Mouse (Mus musculus): ENCODE measurements around the gene Sema3d. TPM values are rescaled to one million over a fixed set of nuclear protein-coding genes. Genes with fewer than 3 reads are reported as not detected.

Gene Sema3d
- polyA plus RNA-seq, 1 experiment, result 2.3 TPM

GRCm38 (mm10) chr5:12634227-12634980 lies 251.2 kb downstream of the Sema3d start:
- no peak for TF ChIP-seq USF1 (IDR thresholded peaks at IDR 0.05; ENCODE audit: low read depth)
- no peak for TF ChIP-seq MYOD1 (IDR thresholded peaks at IDR 0.05; ENCODE audit: control insufficient read depth, insufficient read length, low read depth)
- no peak for TF ChIP-seq MYOG (IDR thresholded peaks at IDR 0.05; ENCODE audit: control insufficient read depth, extremely low read depth, insufficient read length)
- TF ChIP-seq CTCF (IDR thresholded peaks at IDR 0.05; ENCODE audit: control insufficient read depth, insufficient read depth, insufficient read length), result no peak
- no peak for TF ChIP-seq FOSL1 (IDR thresholded peaks at IDR 0.05; ENCODE audit: insufficient read depth, low read length, poor library complexity, severe bottlenecking)
- no peak for TF ChIP-seq MAX (IDR thresholded peaks at IDR 0.05)
- no peak for TF ChIP-seq CEBPB (IDR thresholded peaks at IDR 0.05; ENCODE audit: low read depth)
- Histone ChIP-seq H3K27me3 (ENCODE audit: control insufficient read depth, insufficient read depth, insufficient read length) (no peaks in the 10 kb centered on the region), H3ac (ENCODE audit: control insufficient read depth, insufficient read length, low read depth) (no peak overlapping the region), H3K4me3 (ENCODE audit: insufficient read depth, poor library complexity, severe bottlenecking) (no peak overlapping the region), H3K79me3 (ENCODE audit: low read depth) (no peaks in the 10 kb centered on the region), H3K79me2 (ENCODE audit: control insufficient read depth, insufficient read depth) (no peaks in the 10 kb centered on the region), H3K36me3 (ENCODE audit: control insufficient read depth, insufficient read depth) (no peaks in the 10 kb centered on the region)

GRCm38 (mm10) chr5:12637763-12638468 lies 254.7 kb downstream of the Sema3d start:
- Histone ChIP-seq H3K4me3 (ENCODE audit: insufficient read depth, poor library complexity, severe bottlenecking) (no peak overlapping the region), H3K36me3 (ENCODE audit: control insufficient read depth, insufficient read depth) (no peaks in the 10 kb centered on the region), H3K79me3 (ENCODE audit: low read depth) (no peaks in the 10 kb centered on the region), H3K27me3 (ENCODE audit: control insufficient read depth, insufficient read depth, insufficient read length) (no peaks in the 10 kb centered on the region), H3ac (ENCODE audit: control insufficient read depth, insufficient read length, low read depth) (no peak overlapping the region), H3K79me2 (ENCODE audit: control insufficient read depth, insufficient read depth) (no peaks in the 10 kb centered on the region)
- TF ChIP-seq USF1 (IDR thresholded peaks at IDR 0.05; ENCODE audit: low read depth) (no peak), CTCF (IDR thresholded peaks at IDR 0.05; ENCODE audit: control insufficient read depth, insufficient read depth, insufficient read length) (no peak), MYOD1 (IDR thresholded peaks at IDR 0.05; ENCODE audit: control insufficient read depth, insufficient read length, low read depth) (no peak), MYOG (IDR thresholded peaks at IDR 0.05; ENCODE audit: control insufficient read depth, extremely low read depth, insufficient read length) (no peak), CEBPB (IDR thresholded peaks at IDR 0.05; ENCODE audit: low read depth) (no peak), MAX (IDR thresholded peaks at IDR 0.05) (no peak), FOSL1 (IDR thresholded peaks at IDR 0.05; ENCODE audit: insufficient read depth, low read length, poor library complexity, severe bottlenecking) (no peak)
